Mouse (Mus musculus): Measurements from ENCODE around the gene Hrh2. TPM values are rescaled to one million over a fixed set of nuclear protein-coding genes. Genes with fewer than 3 reads are reported as not detected.

Hrh2 gene
- polyA plus RNA-seq, 1 experiment from 2014 or later, result 0.12 TPM

GRCm38 (mm10) chr13:54178647-54179046 lies 13.3 kb upstream of the Hrh2 start:
- H3K4me2 ChIP-seq, result no peak overlapping the region
- H3K27me3 ChIP-seq, result no peaks in the 10 kb centered on the region
- 51% methylated on average over 5 of the region's 5 CpGs for WGBS
- H3K4me3 ChIP-seq, result no peak overlapping the region
- peaks cover 8% of the 10 kb centered on the region for H3K4me1 ChIP-seq
- H3K36me3 ChIP-seq, result no peaks in the 10 kb centered on the region
- no peak overlapping the region for H3K27ac ChIP-seq
- H3K9ac ChIP-seq, result no peak overlapping the region
- no peak for ATAC-seq (ENCODE audit: borderline replicate concordance, extremely low read depth, low FRiP score, low TSS enrichment)
- no peaks in the 10 kb centered on the region for H3K9me3 ChIP-seq

- H3K4me1 ChIP-seq, result peaks cover 8% of the 10 kb centered on the region
- H3K4me3 ChIP-seq, result no peak overlapping the region
- no peaks in the 10 kb centered on the region for H3K27me3 ChIP-seq
- H3K9ac ChIP-seq, result no peak overlapping the region
- H3K36me3 ChIP-seq, result no peaks in the 10 kb centered on the region
- ATAC-seq (ENCODE audit: borderline replicate concordance, extremely low read depth, low FRiP score, low TSS enrichment), result no peak
- H3K4me2 ChIP-seq, result no peak overlapping the region
- no peaks in the 10 kb centered on the region for H3K9me3 ChIP-seq
- no peak overlapping the region for H3K27ac ChIP-seq
- WGBS, result 80% methylated on average over 3 of the region's 3 CpGs
Measured at GRCm38 (mm10) chr13:54179971-54180370, 12.0 kb upstream of the Hrh2 start.

GRCm38 (mm10) chr13:54180461-54180860 lies 11.5 kb upstream of the Hrh2 start:
- Histone ChIP-seq H3K36me3 (no peaks in the 10 kb centered on the region), H3K4me1 (peaks cover 8% of the 10 kb centered on the region), H3K4me3 (no peak overlapping the region), H3K4me2 (no peak overlapping the region), H3K27me3 (no peaks in the 10 kb centered on the region), H3K9ac (no peak overlapping the region), H3K27ac (no peak overlapping the region), H3K9me3 (no peaks in the 10 kb centered on the region)
- peak; percentile 52; the same call in 1 of the 2 replicates for ATAC-seq (ENCODE audit: borderline replicate concordance, extremely low read depth, low FRiP score, low TSS enrichment)
- WGBS, result 38% methylated on average over 3 of the region's 3 CpGs

GRCm38 (mm10) chr13:54181318-54181717 lies 10.6 kb upstream of the Hrh2 start:
- Histone ChIP-seq H3K9me3 (no peaks in the 10 kb centered on the region), H3K9ac (no peak overlapping the region), H3K27ac (no peak overlapping the region), H3K4me3 (no peak overlapping the region), H3K27me3 (no peaks in the 10 kb centered on the region), H3K4me1 (peaks cover 8% of the 10 kb centered on the region), H3K36me3 (no peaks in the 10 kb centered on the region), H3K4me2 (no peak overlapping the region)
- WGBS, result 81% methylated on average over 6 of the region's 6 CpGs
- ATAC-seq (ENCODE audit: borderline replicate concordance, extremely low read depth, low FRiP score, low TSS enrichment), result no peak

GRCm38 (mm10) chr13:54181947-54182346 lies 10.0 kb upstream of the Hrh2 start:
- Histone ChIP-seq H3K9me3 (no peaks in the 10 kb centered on the region), H3K27me3 (no peaks in the 10 kb centered on the region), H3K4me2 (no peak overlapping the region), H3K36me3 (no peaks in the 10 kb centered on the region), H3K9ac (no peak overlapping the region), H3K4me1 (peaks cover 8% of the 10 kb centered on the region), H3K27ac (no peak overlapping the region), H3K4me3 (no peak overlapping the region)
- WGBS, result 84% methylated on average over 4 of the region's 4 CpGs
- no peak for ATAC-seq (ENCODE audit: borderline replicate concordance, extremely low read depth, low FRiP score, low TSS enrichment)

- H3K4me2 ChIP-seq, result no peak overlapping the region
- H3K27ac ChIP-seq, result no peak overlapping the region
- WGBS, result 66% methylated on average over 5 of the region's 5 CpGs
- H3K9ac ChIP-seq, result no peak overlapping the region
- ATAC-seq (ENCODE audit: borderline replicate concordance, extremely low read depth, low FRiP score, low TSS enrichment), result no peak
- H3K9me3 ChIP-seq, result no peaks in the 10 kb centered on the region
- H3K27me3 ChIP-seq, result peaks cover 9% of the 10 kb centered on the region; the same call in 1 of the 2 replicates
- H3K4me3 ChIP-seq, result no peak overlapping the region
- no peaks in the 10 kb centered on the region for H3K4me1 ChIP-seq
- H3K36me3 ChIP-seq, result no peaks in the 10 kb centered on the region
Measured at GRCm38 (mm10) chr13:54186394-54186793, 5.5 kb upstream of the Hrh2 start.

- Histone ChIP-seq H3K9ac (no peak overlapping the region), H3K4me1 (0 out of 2 replicates have a peak, but pooled peaks cover 6% of the 10 kb centered on the region), H3K9me3 (no peaks in the 10 kb centered on the region), H3K4me3 (no peak overlapping the region), H3K27me3 (peaks cover 23% of the 10 kb centered on the region), H3K4me2 (no peak overlapping the region), H3K36me3 (no peaks in the 10 kb centered on the region), H3K27ac (no peak overlapping the region)
- 52% methylated on average over 7 of the region's 7 CpGs for WGBS
- ATAC-seq (ENCODE audit: borderline replicate concordance, extremely low read depth, low FRiP score, low TSS enrichment), result no peak
Measured at GRCm38 (mm10) chr13:54188190-54188706, 3.7 kb upstream of the Hrh2 start.

- Histone ChIP-seq H3K4me2 (no peak overlapping the region), H3K27ac (no peak overlapping the region), H3K4me3 (no peak overlapping the region), H3K9me3 (no peaks in the 10 kb centered on the region), H3K4me1 (0 out of 2 replicates have a peak, but pooled peaks cover 6% of the 10 kb centered on the region), H3K9ac (no peak overlapping the region), H3K36me3 (no peaks in the 10 kb centered on the region), H3K27me3 (peaks cover 26% of the 10 kb centered on the region)
- no peak for ATAC-seq (ENCODE audit: borderline replicate concordance, extremely low read depth, low FRiP score, low TSS enrichment)
- WGBS, result 55% methylated on average over 14 of the region's 14 CpGs
Measured at GRCm38 (mm10) chr13:54189896-54190295, 2.0 kb upstream of the Hrh2 start.

- H3K27ac ChIP-seq, result no peak overlapping the region
- ATAC-seq (ENCODE audit: borderline replicate concordance, extremely low read depth, low FRiP score, low TSS enrichment), result no peak
- no peaks in the 10 kb centered on the region for H3K36me3 ChIP-seq
- no peak overlapping the region for H3K4me3 ChIP-seq
- no peaks in the 10 kb centered on the region for H3K9me3 ChIP-seq
- peaks cover 26% of the 10 kb centered on the region for H3K27me3 ChIP-seq
- WGBS, result 64% methylated on average over 3 of the region's 3 CpGs
- 0 out of 2 replicates have a peak, but pooled peaks cover 6% of the 10 kb centered on the region for H3K4me1 ChIP-seq
- no peak overlapping the region for H3K9ac ChIP-seq
- H3K4me2 ChIP-seq, result no peak overlapping the region
Measured at GRCm38 (mm10) chr13:54191181-54191580, 748 bp upstream of the Hrh2 start.

GRCm38 (mm10) chr13:54193580-54193979 lies 1.7 kb downstream of the Hrh2 start:
- Histone ChIP-seq H3K27me3 (peaks cover 26% of the 10 kb centered on the region), H3K36me3 (no peaks in the 10 kb centered on the region), H3K27ac (no peak overlapping the region), H3K4me1 (0 out of 2 replicates have a peak, but pooled peaks cover 6% of the 10 kb centered on the region), H3K4me2 (no peak overlapping the region), H3K9me3 (no peaks in the 10 kb centered on the region), H3K4me3 (no peak overlapping the region), H3K9ac (no peak overlapping the region)
- peak; percentile 57; the same call in 1 of the 2 replicates for ATAC-seq (ENCODE audit: borderline replicate concordance, extremely low read depth, low FRiP score, low TSS enrichment)
- 26% methylated on average over 5 of the region's 5 CpGs for WGBS

GRCm38 (mm10) chr13:54199000-54199399 lies 7.1 kb downstream of the Hrh2 start:
- H3K27me3 ChIP-seq, result no peaks in the 10 kb centered on the region
- no peak overlapping the region for H3K4me3 ChIP-seq
- ATAC-seq (ENCODE audit: borderline replicate concordance, extremely low read depth, low FRiP score, low TSS enrichment), result no peak
- no peaks in the 10 kb centered on the region for H3K36me3 ChIP-seq
- 62% methylated on average over 9 of the region's 9 CpGs for WGBS
- no peaks in the 10 kb centered on the region for H3K4me1 ChIP-seq
- H3K9me3 ChIP-seq, result no peaks in the 10 kb centered on the region
- no peak overlapping the region for H3K9ac ChIP-seq
- no peak overlapping the region for H3K4me2 ChIP-seq
- H3K27ac ChIP-seq, result no peak overlapping the region

GRCm38 (mm10) chr13:54202458-54202857 lies 10.5 kb downstream of the Hrh2 start:
- H3K36me3 ChIP-seq, result no peaks in the 10 kb centered on the region

GRCm38 (mm10) chr13:54203419-54203818 lies 11.5 kb downstream of the Hrh2 start:
- Histone ChIP-seq H3K4me3 (no peak overlapping the region), H3K4me1 (no peaks in the 10 kb centered on the region), H3K9me3 (no peaks in the 10 kb centered on the region), H3K9ac (no peak overlapping the region), H3K36me3 (no peaks in the 10 kb centered on the region), H3K27ac (no peak overlapping the region), H3K4me2 (no peak overlapping the region), H3K27me3 (no peaks in the 10 kb centered on the region)
- no peak for ATAC-seq (ENCODE audit: borderline replicate concordance, extremely low read depth, low FRiP score, low TSS enrichment)
- WGBS, result 75% methylated on average over 2 of the region's 2 CpGs

More at GRCm38 (mm10) chr13:54202458-54202857, 10.5 kb downstream of the Hrh2 start:
- no peak overlapping the region for H3K27ac ChIP-seq
- no peaks in the 10 kb centered on the region for H3K4me1 ChIP-seq
- no peaks in the 10 kb centered on the region for H3K27me3 ChIP-seq
- no peaks in the 10 kb centered on the region for H3K9me3 ChIP-seq
- H3K4me2 ChIP-seq, result no peak overlapping the region
- H3K9ac ChIP-seq, result no peak overlapping the region
- ATAC-seq (ENCODE audit: borderline replicate concordance, extremely low read depth, low FRiP score, low TSS enrichment), result no peak
- WGBS, result 75% methylated on average over 8 of the region's 8 CpGs
- H3K4me3 ChIP-seq, result no peak overlapping the region
